Mouse (Mus musculus): ENCODE measurements around the gene Pbx1. TPM values are rescaled to one million over a fixed set of nuclear protein-coding genes. Genes with fewer than 3 reads are reported as not detected.

The Pbx1 gene
- total and polyA plus RNA-seq, 3 experiments: 0.10 TPM; not detected in 2

DNA sequence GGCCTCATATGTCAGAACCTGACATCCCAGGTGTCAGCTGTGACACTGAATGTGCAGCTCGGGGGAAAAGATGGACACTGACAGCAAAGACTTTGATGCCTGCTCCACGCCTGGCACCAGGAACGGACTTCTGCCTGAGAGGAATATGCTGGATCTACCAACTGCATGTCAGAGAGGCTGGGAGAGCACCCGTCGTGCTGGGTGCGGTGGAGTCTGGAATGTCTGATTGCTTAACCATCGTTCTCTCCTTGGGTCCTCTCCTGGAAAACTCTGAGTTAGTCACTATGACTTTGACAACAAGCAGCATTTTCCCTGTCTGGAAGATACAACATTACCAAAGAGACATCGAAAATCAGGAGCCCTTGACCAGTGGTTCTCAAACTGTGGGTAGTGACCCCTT lies 322.3 kb downstream of the Pbx1 start:
- H3K4me3 ChIP-seq (ENCODE audit: control insufficient read depth in 1 of 2, insufficient read depth in 1 of 2, low read depth in 2 of 2, low read length in 2 of 2): no peak overlapping the region

DNA sequence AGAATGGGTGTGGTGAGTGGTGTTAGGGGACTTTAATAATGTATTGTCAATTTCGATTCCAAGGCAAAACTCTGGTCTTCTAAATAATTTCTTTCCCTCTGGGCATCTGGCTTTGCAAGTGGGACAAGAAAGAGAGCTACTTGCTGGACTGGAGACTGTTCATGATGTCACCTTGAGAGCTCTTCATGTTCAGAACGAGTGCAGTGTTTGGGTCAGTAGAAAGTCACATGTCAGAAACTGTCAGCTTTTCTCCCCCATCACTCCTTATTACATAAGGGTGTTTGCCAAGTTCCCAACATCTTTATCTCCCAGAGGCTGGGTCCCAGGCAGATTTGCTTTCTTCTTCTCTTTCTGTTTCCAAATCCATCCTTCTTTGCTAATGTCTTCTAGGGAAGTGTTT lies 328.2 kb downstream of the Pbx1 start:
- no peaks in the 10 kb centered on the region for H3K4me1 ChIP-seq (ENCODE audit: control insufficient read depth in 1 of 2, insufficient read depth in 2 of 2, low read length in 2 of 2)
- H3K9me3 ChIP-seq (replicated peaks; ENCODE audit: insufficient read depth, low read length): no peaks in the 10 kb centered on the region

More for the DNA sequence above, 322.3 kb downstream of the Pbx1 start:
- Histone ChIP-seq H3K27me3 (ENCODE audit: control insufficient read depth in 1 of 2, insufficient read depth in 2 of 2, low read length in 2 of 2) (no peaks in the 10 kb centered on the region), H3K9ac (ENCODE audit: control insufficient read depth, low read depth, low read length, poor library complexity, severe bottlenecking) (no peak overlapping the region), H3K36me3 (ENCODE audit: control insufficient read depth in 1 of 2, insufficient read depth in 2 of 2, low read length in 2 of 2) (no peaks in the 10 kb centered on the region), H3K27ac (ENCODE audit: control insufficient read depth, low read depth, low read length) (no peak overlapping the region), H3K9me3 (replicated peaks; ENCODE audit: insufficient read depth, low read length) (no peaks in the 10 kb centered on the region), H3K4me1 (ENCODE audit: control insufficient read depth in 1 of 2, insufficient read depth in 2 of 2, low read length in 2 of 2) (no peaks in the 10 kb centered on the region), H3K79me2 (ENCODE audit: control insufficient read depth, insufficient read depth, low read length, poor library complexity) (no peaks in the 10 kb centered on the region)
- TF ChIP-seq BHLHE40 (IDR thresholded peaks at IDR 0.05; ENCODE audit: borderline replicate concordance, low read depth, low read length) (no peak), ELF1 (IDR thresholded peaks at IDR 0.05; ENCODE audit: low read depth, low read length) (no peak), MEF2A (IDR thresholded peaks at IDR 0.05; ENCODE audit: extremely low read depth, insufficient replicate concordance, low read depth, low read length, poor library complexity, severe bottlenecking) (no peak), EP300 (IDR thresholded peaks at IDR 0.05; ENCODE audit: low read depth in 1 of 2, low read length in 2 of 2) (no peak), ETS1 (IDR thresholded peaks at IDR 0.05; ENCODE audit: low read depth, low read length) (no peak), MYB (IDR thresholded peaks at IDR 0.05; ENCODE audit: low read depth, low read length) (no peak), RCOR1 (IDR thresholded peaks at IDR 0.05; ENCODE audit: low read depth, low read length) (no peak), HCFC1 (IDR thresholded peaks at IDR 0.05; ENCODE audit: low read depth, low read length) (no peak), CHD1 (IDR thresholded peaks at IDR 0.05; ENCODE audit: low read depth, low read length) (no peak), CHD2 (IDR thresholded peaks at IDR 0.05; ENCODE audit: low read length) (no peak), MXI1 (IDR thresholded peaks at IDR 0.05; ENCODE audit: low read depth, low read length) (no peak), ZNF384 (IDR thresholded peaks at IDR 0.05; ENCODE audit: low read depth, low read length) (no peak), USF2 (IDR thresholded peaks at IDR 0.05; ENCODE audit: borderline replicate concordance in 1 of 2, insufficient read depth in 1 of 2, low read depth in 1 of 2, low read length in 2 of 2) (no peak), ZC3H11A (IDR thresholded peaks at IDR 0.05; ENCODE audit: low read depth, low read length) (no peak), TAL1 (IDR thresholded peaks at IDR 0.05; ENCODE audit: low read length) (no peak), MAZ (IDR thresholded peaks at IDR 0.05; ENCODE audit: low read depth, low read length) (no peak)
- DNase-seq (ENCODE audit: low read depth, low spot score): no peak

More for the DNA sequence above, 328.2 kb downstream of the Pbx1 start:
- DNase-seq (ENCODE audit: low read depth, low spot score): no peak
- Histone ChIP-seq H3K36me3 (ENCODE audit: control insufficient read depth in 1 of 2, insufficient read depth in 2 of 2, low read length in 2 of 2) (no peaks in the 10 kb centered on the region), H3K4me3 (ENCODE audit: control insufficient read depth in 1 of 2, insufficient read depth in 1 of 2, low read depth in 2 of 2, low read length in 2 of 2) (no peak overlapping the region), H3K9ac (ENCODE audit: control insufficient read depth, low read depth, low read length, poor library complexity, severe bottlenecking) (no peak overlapping the region), H3K27ac (ENCODE audit: control insufficient read depth, low read depth, low read length) (no peak overlapping the region), H3K79me2 (ENCODE audit: control insufficient read depth, insufficient read depth, low read length, poor library complexity) (no peaks in the 10 kb centered on the region), H3K27me3 (ENCODE audit: control insufficient read depth in 1 of 2, insufficient read depth in 2 of 2, low read length in 2 of 2) (no peaks in the 10 kb centered on the region)
- TF ChIP-seq ZMIZ1 (IDR thresholded peaks at IDR 0.05; ENCODE audit: low read depth, low read length): no peak
- no peak for TF ChIP-seq ZNF384 (IDR thresholded peaks at IDR 0.05; ENCODE audit: low read depth, low read length)
- TF ChIP-seq MYB (IDR thresholded peaks at IDR 0.05; ENCODE audit: low read depth, low read length): no peak
- no peak for TF ChIP-seq ELF1 (IDR thresholded peaks at IDR 0.05; ENCODE audit: low read depth, low read length)
- no peak for TF ChIP-seq MXI1 (IDR thresholded peaks at IDR 0.05; ENCODE audit: low read depth, low read length)
- no peak for TF ChIP-seq POLR2AphosphoS5 (IDR thresholded peaks at IDR 0.05; ENCODE audit: borderline replicate concordance, low read depth, low read length)
- no peak for TF ChIP-seq JUND (IDR thresholded peaks at IDR 0.05; ENCODE audit: low read depth, low read length)
- TF ChIP-seq BHLHE40 (IDR thresholded peaks at IDR 0.05; ENCODE audit: borderline replicate concordance, low read depth, low read length): no peak
- no peak for TF ChIP-seq ZC3H11A (IDR thresholded peaks at IDR 0.05; ENCODE audit: low read depth, low read length)
- TF ChIP-seq MAFK (IDR thresholded peaks at IDR 0.05; ENCODE audit: borderline replicate concordance, low read depth, low read length): no peak
- no peak for TF ChIP-seq TAL1 (IDR thresholded peaks at IDR 0.05; ENCODE audit: low read length)
- TF ChIP-seq RAD21 (IDR thresholded peaks at IDR 0.05; ENCODE audit: low read depth, low read length): no peak

All from MEL (cell line).